Mouse (Mus musculus): ENCODE data around the gene Pm20d1. TPM values are rescaled to one million over a fixed set of nuclear protein-coding genes. Genes with fewer than 3 reads are reported as not detected.

The Pm20d1 gene
- polyA plus RNA-seq (2017; shearing (Covaris generic)), result 0.09 TPM

DNA sequence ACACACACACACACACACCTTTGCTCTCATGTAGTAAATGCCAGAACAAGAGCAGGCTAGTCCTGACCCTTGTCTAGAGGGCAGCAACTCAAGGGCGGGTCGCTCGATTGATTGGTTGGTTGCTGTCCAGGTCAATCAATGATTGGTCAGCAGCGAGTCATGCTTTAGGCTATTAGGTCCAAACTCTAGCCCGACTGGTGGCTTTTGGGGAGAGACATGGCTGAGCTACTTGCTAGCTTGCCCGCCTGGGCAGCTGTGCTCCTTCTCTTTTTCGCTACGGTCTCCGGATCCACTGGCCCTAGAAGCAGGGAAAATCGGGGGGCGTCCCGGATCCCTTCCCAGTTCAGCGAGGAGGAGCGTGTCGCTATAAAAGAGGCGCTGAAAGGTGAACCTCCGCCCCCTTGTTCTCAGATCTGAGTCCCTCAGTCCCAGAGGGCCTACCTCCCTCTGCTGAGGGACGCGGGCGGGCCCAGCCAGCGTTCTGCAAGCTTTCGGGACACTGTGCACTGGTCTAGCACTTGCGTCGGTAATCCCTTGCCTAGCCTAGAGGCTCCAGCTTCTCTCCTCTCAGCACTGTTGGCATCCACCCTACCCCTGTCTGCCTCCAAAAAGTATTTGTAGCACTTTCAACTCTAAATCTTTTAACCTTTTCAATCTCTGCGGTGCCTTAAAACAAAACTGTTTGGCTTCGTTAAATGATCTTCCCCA lies at the start of gene Pm20d1:
TSS of gene Pm20d1 (plus strand) at position 180 of the 708 bp plus-strand sequence.

DNA sequence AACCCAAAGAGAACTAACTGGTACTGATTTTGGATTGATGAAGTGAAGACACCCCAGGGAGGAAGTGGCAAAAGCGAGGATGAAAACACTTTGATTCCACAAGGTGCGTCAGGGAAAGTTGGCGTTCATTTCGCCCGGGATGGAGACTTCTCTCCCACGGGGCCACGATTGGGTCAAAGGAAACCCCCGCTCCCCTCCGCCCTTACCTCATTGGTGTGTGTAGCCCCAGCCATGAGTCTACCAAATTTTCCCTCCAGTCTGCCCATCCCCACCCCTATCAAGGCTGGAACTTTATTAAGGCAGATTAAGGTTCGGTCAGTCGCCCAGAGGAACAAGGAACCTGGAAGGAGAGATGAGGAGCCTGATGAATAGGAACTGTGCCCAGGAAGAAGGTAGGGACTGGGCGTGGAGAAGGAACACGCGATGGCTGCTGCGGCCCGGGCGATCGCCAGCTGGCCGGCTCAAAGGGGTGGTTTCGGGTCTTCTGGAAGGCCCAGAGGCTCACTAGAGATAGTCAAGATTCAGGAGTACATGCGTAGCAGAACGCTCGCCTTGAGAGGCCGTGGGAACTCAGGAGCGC lies 30.1 kb downstream of the Pm20d1 start, which contains the start of gene Slc41a1:
TSS of gene Slc41a1 (plus strand) at position 287 of the 580 bp plus-strand sequence.

DNA sequence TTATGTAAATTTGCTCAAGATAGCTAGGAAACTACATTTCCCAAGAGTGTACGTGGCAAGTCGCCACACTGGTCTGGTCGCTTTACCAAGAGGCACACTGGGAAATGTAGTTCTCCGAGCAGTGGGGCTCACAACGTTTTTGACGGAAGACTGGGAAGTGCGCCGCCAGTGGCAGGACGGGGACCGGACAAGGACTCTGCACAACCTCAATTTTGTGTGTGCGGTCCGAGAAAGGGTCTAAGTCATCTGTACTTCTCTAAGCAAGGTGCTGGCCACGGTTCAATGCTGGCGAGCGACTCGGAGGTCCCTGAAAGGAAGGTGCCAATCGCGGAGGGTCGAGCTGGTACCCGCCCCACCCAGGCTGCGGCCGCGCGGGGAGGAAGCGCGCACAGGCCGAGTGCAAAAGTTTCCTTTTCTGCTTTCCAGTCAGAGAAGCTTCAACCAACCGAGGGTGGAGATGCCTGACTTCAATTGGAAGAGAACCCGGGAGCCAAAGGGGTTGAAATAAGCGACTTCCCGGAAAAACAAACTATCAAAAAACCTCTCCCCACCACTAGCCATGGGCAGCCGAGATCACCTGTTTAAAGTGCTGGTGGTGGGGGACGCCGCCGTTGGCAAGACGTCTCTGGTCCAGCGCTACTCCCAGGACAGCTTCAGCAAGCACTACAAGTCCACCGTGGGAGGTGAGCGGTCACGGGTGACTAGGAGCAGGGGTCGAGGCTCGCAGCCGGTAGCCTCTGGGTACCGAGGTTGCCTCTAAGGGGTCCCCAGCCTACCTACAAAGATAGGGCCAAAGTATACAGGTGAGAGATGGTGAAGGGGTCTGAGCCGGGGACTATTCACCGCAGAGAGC lies 70.1 kb downstream of the Pm20d1 start, which contains the start of gene Rab29:
TSS of gene Rab29 (plus strand) at position 132 of the 853 bp plus-strand sequence.

Other genes with a start within 250 kb of the Pm20d1 start
- not detected for gene Avpr1b, start 198.1 kb upstream of the Pm20d1 start, polyA plus RNA-seq (2017; shearing (Covaris generic))
- gene Ctse, start 159.1 kb upstream of the Pm20d1 start, polyA plus RNA-seq (2017; shearing (Covaris generic)), result 32.2 TPM
- gene Rab7b, start 108.7 kb upstream of the Pm20d1 start, polyA plus RNA-seq (2017; shearing (Covaris generic)), result not detected
- not detected for gene Slc26a9, start 53.4 kb upstream of the Pm20d1 start, polyA plus RNA-seq (2017; shearing (Covaris generic))
- 55.0 TPM for gene Slc41a1, start 30.1 kb downstream of the Pm20d1 start, polyA plus RNA-seq (2017; shearing (Covaris generic))
- gene Rab29, start 69.8 kb downstream of the Pm20d1 start, polyA plus RNA-seq (2017; shearing (Covaris generic)), result 49.4 TPM
- gene Nucks1, start 113.2 kb downstream of the Pm20d1 start, polyA plus RNA-seq (2017; shearing (Covaris generic)), result 31.9 TPM
- gene Slc45a3, start 165.6 kb downstream of the Pm20d1 start, polyA plus RNA-seq (2017; shearing (Covaris generic)), result 0.50 TPM
- gene Elk4, start 210.2 kb downstream of the Pm20d1 start, polyA plus RNA-seq (2017; shearing (Covaris generic)), result 68.9 TPM

Data from CD4-positive, CD25-positive, alpha-beta regulatory T cell, adult 9 weeks (primary cell).